Mouse (Mus musculus) kidney, embryonic 14.5 days (tissue): ENCODE measurements around the gene Stambpl1. TPM values are rescaled to one million over a fixed set of nuclear protein-coding genes. Genes with fewer than 3 reads are reported as not detected.

Experiments
- ATAC-seq: fragments of 200-750 bp; cut with Nextera tagmentation; 2 replicates; pipeline ENCODE4 v1.8.0; 2017; ENCODE audit warnings: moderate number of reproducible peaks, mild to moderate bottlenecking, moderate TSS enrichment, moderate library complexity; ENCODE audit not compliant: low FRiP score, low TSS enrichment
- H3K27ac ChIP-seq: fragments of 300-500 bp; sonication (generic); 2 replicates; pipeline ENCODE4 v1.5.1; 2014; ENCODE audit warnings: low read depth, mild to moderate bottlenecking, low read length, moderate library complexity, mixed read lengths
- H3K27me3 ChIP-seq: fragments of 300-500 bp; sonication (generic); 2 replicates; pipeline ENCODE4 v1.6.1; 2014; ENCODE audit warnings: mild to moderate bottlenecking, low read length; ENCODE audit not compliant: control insufficient read depth, insufficient read depth
- H3K36me3 ChIP-seq: fragments of 300-500 bp; sonication (generic); 2 replicates; pipeline ENCODE4 v1.6.1; 2014; ENCODE audit warnings: low read length, mixed read lengths; ENCODE audit not compliant: control insufficient read depth, insufficient read depth
- H3K4me1 ChIP-seq: fragments of 300-500 bp; sonication (generic); 2 replicates; pipeline ENCODE4 v1.6.1; 2014; ENCODE audit warnings: low read length, mixed read lengths; ENCODE audit not compliant: control insufficient read depth, insufficient read depth
- H3K4me2 ChIP-seq: fragments of 300-500 bp; sonication (generic); replicated peaks from 2 replicates; pipeline ENCODE4 v1.6.1; 2014; ENCODE audit warnings: low read depth, mild to moderate bottlenecking, low read length
- H3K4me3 ChIP-seq: fragments of 300-500 bp; sonication (generic); 2 replicates; pipeline ENCODE4 v1.5.1; 2014; ENCODE audit warnings: mild to moderate bottlenecking, low read length
- H3K9ac ChIP-seq: fragments of 300-500 bp; sonication (generic); 2 replicates; pipeline ENCODE4 v1.6.1; 2014; ENCODE audit warnings: low read depth, mild to moderate bottlenecking, low read length, moderate library complexity
- H3K9me3 ChIP-seq: fragments of 300-500 bp; sonication (generic); 2 replicates; pipeline ENCODE4 v1.6.1; 2016; ENCODE audit warnings: low read length; ENCODE audit not compliant: control insufficient read depth
- WGBS: fragments of 180-500 bp; shearing (Covaris S2); extraction: QIAGEN DNeasy Blood & Tissue Kit; methylation state at CpG from one replicate; pipeline ENCODE4 v1.1.7; 2014; 5-methylcytosine and 5-hydroxymethylcytosine counted together
- polyA plus RNA-seq: library from polyadenylated mRNA; unstranded; fragments of >200 nt; fragmentation: Nextera tagmentation; extraction: Ambion mirVana; gene quantifications from 2 replicates; pipeline ENCODE4 v1.2.1, GENCODE M21; 2014

The Stambpl1 gene
- polyA plus RNA-seq, 1 experiment from 2014 or later: 5.5 TPM

DNA sequence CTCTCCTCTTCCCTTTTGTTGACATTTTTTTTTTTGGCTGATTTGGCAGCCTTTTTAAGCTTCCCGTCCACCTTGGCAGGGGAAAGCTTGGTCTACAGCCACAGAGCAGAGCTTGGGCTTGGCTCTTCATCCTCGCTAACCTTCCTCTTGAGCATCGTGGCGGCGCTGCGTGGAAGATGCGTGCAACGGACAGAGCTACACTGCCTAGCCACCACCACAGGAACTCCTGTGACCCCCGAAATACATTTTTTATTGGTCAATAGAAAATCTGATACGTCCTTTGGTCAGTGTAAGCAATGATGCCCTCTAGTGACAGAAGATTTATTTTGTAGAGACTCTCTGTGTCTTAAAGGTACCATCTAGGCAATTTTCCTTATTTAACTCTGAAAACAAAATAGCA is 92.4 kb downstream of the Stambpl1 start:
- Histone ChIP-seq H3K9me3 (no peaks in the 10 kb centered on the region), H3K36me3 (no peaks in the 10 kb centered on the region), H3K9ac (no peak overlapping the region), H3K4me2 (no peak overlapping the region), H3K27ac (no peak overlapping the region), H3K27me3 (no peaks in the 10 kb centered on the region), H3K4me1 (no peaks in the 10 kb centered on the region), H3K4me3 (no peak overlapping the region)
- no peak for ATAC-seq
- WGBS: 65% methylated on average over 10 of the region's 10 CpGs

DNA sequence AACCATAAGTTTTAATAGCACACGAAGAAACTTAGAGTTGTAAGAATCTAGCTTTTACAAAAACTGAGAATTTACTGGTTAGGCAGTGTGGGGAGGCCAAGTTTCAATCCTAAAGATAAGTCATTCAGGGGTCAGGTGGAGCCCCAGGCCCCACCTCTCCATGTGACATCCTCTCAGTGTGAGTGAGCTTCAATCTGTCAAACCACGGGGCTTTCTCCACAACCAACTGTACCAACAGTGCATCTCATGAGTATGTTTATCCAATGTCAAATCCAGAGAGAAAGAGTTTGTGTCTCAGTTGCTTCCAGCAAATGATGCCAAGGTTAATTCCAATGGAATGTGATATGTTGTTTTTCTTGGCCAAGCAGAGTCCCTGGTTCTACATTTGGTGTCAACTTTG is 92.8 kb downstream of the Stambpl1 start:
- Histone ChIP-seq H3K27ac (no peak overlapping the region), H3K4me1 (no peaks in the 10 kb centered on the region), H3K4me3 (no peak overlapping the region), H3K4me2 (no peak overlapping the region), H3K27me3 (no peaks in the 10 kb centered on the region), H3K36me3 (no peaks in the 10 kb centered on the region), H3K9me3 (no peaks in the 10 kb centered on the region), H3K9ac (no peak overlapping the region)
- ATAC-seq: no peak
- 60% methylated on average over 2 of the region's 2 CpGs for WGBS

- H3K4me1 ChIP-seq: no peaks in the 10 kb centered on the region
- H3K9ac ChIP-seq: no peak overlapping the region
- no peak for ATAC-seq
- no peak overlapping the region for H3K27ac ChIP-seq
- no peaks in the 10 kb centered on the region for H3K9me3 ChIP-seq
- no peaks in the 10 kb centered on the region for H3K36me3 ChIP-seq
- 0 out of 2 replicates have a peak, but pooled peaks cover 2% of the 10 kb centered on the region for H3K27me3 ChIP-seq
- H3K4me2 ChIP-seq: no peak overlapping the region
- H3K4me3 ChIP-seq: no peak overlapping the region
These were observed 95.2 kb downstream of the Stambpl1 start for GRCm38 (mm10) chr19:34287221-34287620.

- Histone ChIP-seq H3K9ac (no peak overlapping the region), H3K4me2 (no peak overlapping the region), H3K4me3 (no peak overlapping the region), H3K27me3 (0 out of 2 replicates have a peak, but pooled peaks cover 2% of the 10 kb centered on the region), H3K27ac (no peak overlapping the region), H3K36me3 (no peaks in the 10 kb centered on the region), H3K4me1 (no peaks in the 10 kb centered on the region), H3K9me3 (no peaks in the 10 kb centered on the region)
- ATAC-seq: no peak
- 78% methylated on average over 13 of the region's 13 CpGs for WGBS
These were observed 95.8 kb downstream of the Stambpl1 start for GRCm38 (mm10) chr19:34287656-34288415.

DNA sequence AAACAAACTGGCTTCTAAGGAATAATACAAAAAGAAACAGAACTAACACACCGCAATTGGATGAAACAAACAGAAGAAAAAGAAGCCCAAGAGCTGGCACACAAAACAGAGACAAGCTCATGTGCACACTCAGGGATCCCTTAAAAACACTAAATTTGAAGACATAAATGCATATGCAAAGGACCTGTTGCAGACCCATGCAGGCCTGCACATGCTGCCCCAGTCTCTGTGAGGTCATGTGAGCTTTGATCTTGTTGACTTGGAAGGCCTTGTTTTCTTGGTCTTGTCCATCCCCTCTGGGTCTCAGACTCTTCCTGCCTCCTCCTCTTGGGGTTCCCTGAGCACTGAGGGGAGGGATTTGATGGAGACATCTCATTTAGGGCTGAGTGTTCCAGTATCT is 96.7 kb downstream of the Stambpl1 start:
- H3K27ac ChIP-seq: no peak overlapping the region
- H3K4me2 ChIP-seq: no peak overlapping the region
- whole genome bisulfite sequencing: 97% methylated on average over 1 of the region's 1 CpGs
- H3K36me3 ChIP-seq: no peaks in the 10 kb centered on the region
- no peak overlapping the region for H3K9ac ChIP-seq
- ATAC-seq: no peak
- H3K4me1 ChIP-seq: no peaks in the 10 kb centered on the region
- no peaks in the 10 kb centered on the region for H3K9me3 ChIP-seq
- H3K27me3 ChIP-seq: 0 out of 2 replicates have a peak, but pooled peaks cover 2% of the 10 kb centered on the region
- no peak overlapping the region for H3K4me3 ChIP-seq

Other genes with a start within 250 kb of the Stambpl1 start
- gene Lipf, start 231.0 kb upstream of the Stambpl1 start, polyA plus RNA-seq: not detected in 2 replicates
- not detected in 2 replicates for gene Lipk, start 183.9 kb upstream of the Stambpl1 start, polyA plus RNA-seq
- not detected in 2 replicates for gene Lipn, start 124.9 kb upstream of the Stambpl1 start, polyA plus RNA-seq
- gene Lipm, start 91.3 kb upstream of the Stambpl1 start, polyA plus RNA-seq: not detected in 2 replicates
- gene Ankrd22, start 26.2 kb upstream of the Stambpl1 start, polyA plus RNA-seq: not detected in 2 replicates
- 64.4 and 115 TPM in 2 replicates for gene Acta2, start 63.4 kb downstream of the Stambpl1 start, polyA plus RNA-seq
- gene Fas, start 98.4 kb downstream of the Stambpl1 start, polyA plus RNA-seq: 1.8 and 3.1 TPM in 2 replicates